Mouse (Mus musculus): ENCODE results near the gene Zfp316. TPM values are rescaled to one million over a fixed set of nuclear protein-coding genes. Genes with fewer than 3 reads are reported as not detected.

The Zfp316 gene
- polyA plus RNA-seq, 1 experiment from 2014 or later = 4.6 TPM

GRCm38 (mm10) chr5:143222287-143222686 lies 47.5 kb downstream of the Zfp316 start:
- Histone ChIP-seq H3K27me3 (replicated peaks) (no peaks in the 10 kb centered on the region; the same call in 1 of the 2 replicates), H3K27ac (ENCODE audit: poor library complexity, severe bottlenecking) (no peak overlapping the region), H3K36me3 (no peaks in the 10 kb centered on the region), H3K4me1 (replicated peaks) (no peaks in the 10 kb centered on the region), H3K9me3 (replicated peaks) (no peaks in the 10 kb centered on the region), H3K4me3 (no peak overlapping the region), H3K4me2 (no peak overlapping the region), H3K9ac (no peak overlapping the region)
- WGBS = 72% methylated on average over 1 of the region's 1 CpGs
- ATAC-seq (ENCODE audit: insufficient number of reproducible peaks, low FRiP score) = no peak

- H3K4me1 ChIP-seq (replicated peaks) = no peaks in the 10 kb centered on the region
- no peak overlapping the region for H3K4me2 ChIP-seq
- H3K9me3 ChIP-seq (replicated peaks) = no peaks in the 10 kb centered on the region
- ATAC-seq (ENCODE audit: insufficient number of reproducible peaks, low FRiP score) = no peak
- no peaks in the 10 kb centered on the region; the same call in 1 of the 2 replicates for H3K27me3 ChIP-seq (replicated peaks)
- H3K27ac ChIP-seq (ENCODE audit: poor library complexity, severe bottlenecking) = no peak overlapping the region
- no peaks in the 10 kb centered on the region for H3K36me3 ChIP-seq
- WGBS = 64% methylated on average over 5 of the region's 5 CpGs
- no peak overlapping the region for H3K9ac ChIP-seq
- H3K4me3 ChIP-seq = no peak overlapping the region
Observed at GRCm38 (mm10) chr5:143220996-143221395, 48.8 kb downstream of the Zfp316 start.

- peaks cover 2% of the 10 kb centered on the region for H3K9me3 ChIP-seq (replicated peaks)
- no peak overlapping the region for H3K9ac ChIP-seq
- no peaks in the 10 kb centered on the region for H3K36me3 ChIP-seq
- no peak overlapping the region for H3K27ac ChIP-seq (ENCODE audit: poor library complexity, severe bottlenecking)
- H3K27me3 ChIP-seq (replicated peaks) = peaks cover 6% of the 10 kb centered on the region
- H3K4me2 ChIP-seq = no peak overlapping the region
- 73% methylated on average over 2 of the region's 2 CpGs for WGBS
- H3K4me3 ChIP-seq = no peak overlapping the region
- no peaks in the 10 kb centered on the region for H3K4me1 ChIP-seq (replicated peaks)
- ATAC-seq (ENCODE audit: insufficient number of reproducible peaks, low FRiP score) = no peak
Observed at GRCm38 (mm10) chr5:143213832-143214231, 56.0 kb downstream of the Zfp316 start.

- no peaks in the 10 kb centered on the region for H3K4me1 ChIP-seq (replicated peaks)
- H3K27ac ChIP-seq (ENCODE audit: poor library complexity, severe bottlenecking) = no peak overlapping the region
- no peak overlapping the region for H3K4me2 ChIP-seq
- H3K27me3 ChIP-seq (replicated peaks) = no peaks in the 10 kb centered on the region
- peaks cover 14% of the 10 kb centered on the region for H3K9me3 ChIP-seq (replicated peaks)
- no peak for ATAC-seq (ENCODE audit: insufficient number of reproducible peaks, low FRiP score)
- H3K4me3 ChIP-seq = no peak overlapping the region
- no peaks in the 10 kb centered on the region for H3K36me3 ChIP-seq
- 66% methylated on average over 3 of the region's 3 CpGs for WGBS
- H3K9ac ChIP-seq = no peak overlapping the region
Observed at GRCm38 (mm10) chr5:143205015-143205414, 64.8 kb downstream of the Zfp316 start.

Other genes with a start within 250 kb of the Zfp316 start
- gene Rnf216, start 157.0 kb downstream of the Zfp316 start, polyA plus RNA-seq (2016; fragmentation: Nextera tagmentation; extraction: Ambion mirVana) = 38.7 and 40.4 TPM in 2 replicates
- not detected in 2 replicates for gene Olfr718-ps1, start 122.4 kb downstream of the Zfp316 start, polyA plus RNA-seq (2016; fragmentation: Nextera tagmentation; extraction: Ambion mirVana)
- gene Rbak, start 89.2 kb downstream of the Zfp316 start, polyA plus RNA-seq (2016; fragmentation: Nextera tagmentation; extraction: Ambion mirVana) = 8.8 and 9.0 TPM in 2 replicates
- gene Spdye4b, start 89.0 kb downstream of the Zfp316 start, polyA plus RNA-seq (2016; fragmentation: Nextera tagmentation; extraction: Ambion mirVana) = not detected in 2 replicates
- gene Spdye4a, start 43.1 kb downstream of the Zfp316 start, polyA plus RNA-seq (2016; fragmentation: Nextera tagmentation; extraction: Ambion mirVana) = not detected in 2 replicates
- 10.3 and 11.3 TPM in 2 replicates for gene Zfp12, start 34.9 kb downstream of the Zfp316 start, polyA plus RNA-seq (2016; fragmentation: Nextera tagmentation; extraction: Ambion mirVana)
- 0.09 TPM in 1 of 2 replicates, not detected in the other for gene Zfp853, start 23.6 kb upstream of the Zfp316 start, polyA plus RNA-seq (2016; fragmentation: Nextera tagmentation; extraction: Ambion mirVana)
- 26.9 and 27.6 TPM in 2 replicates for gene E130309D02Rik, start 45.3 kb upstream of the Zfp316 start, polyA plus RNA-seq (2016; fragmentation: Nextera tagmentation; extraction: Ambion mirVana)
- gene Zdhhc4, start 59.2 kb upstream of the Zfp316 start, polyA plus RNA-seq (2016; fragmentation: Nextera tagmentation; extraction: Ambion mirVana) = 51.9 and 56.5 TPM in 2 replicates
- 0.14 and 0.51 TPM in 2 replicates for gene Grid2ip, start 87.3 kb upstream of the Zfp316 start, polyA plus RNA-seq (2016; fragmentation: Nextera tagmentation; extraction: Ambion mirVana)
- 285 TPM in 2 replicates for gene Kdelr2, start 133.8 kb upstream of the Zfp316 start, polyA plus RNA-seq (2016; fragmentation: Nextera tagmentation; extraction: Ambion mirVana)
- gene Daglb, start 194.6 kb upstream of the Zfp316 start, polyA plus RNA-seq (2016; fragmentation: Nextera tagmentation; extraction: Ambion mirVana) = 10.6 TPM in 2 replicates